Mouse (Mus musculus) embryonic facial prominence, embryonic 12.5 days (tissue): ENCODE results near the gene Map1lc3a. TPM values are rescaled to one million over a fixed set of nuclear protein-coding genes. Genes with fewer than 3 reads are reported as not detected.

Experiments used
- ATAC-seq: fragments of 200-750 bp; cut with Nextera tagmentation; 2 replicates; pipeline ENCODE4 v1.8.0; 2017; ENCODE audit not compliant: insufficient number of reproducible peaks, insufficient read depth, low FRiP score, low TSS enrichment
- H3K27ac ChIP-seq: fragments of 300-500 bp; sonication (generic); 2 replicates; pipeline ENCODE4 v1.5.1; 2016; ENCODE audit warnings: mild to moderate bottlenecking
- H3K27me3 ChIP-seq: fragments of 300-500 bp; sonication (generic); 2 replicates; pipeline ENCODE4 v1.6.1; 2016; ENCODE audit warnings: mild to moderate bottlenecking, moderate library complexity
- H3K36me3 ChIP-seq: fragments of 300-500 bp; sonication (generic); 2 replicates; pipeline ENCODE4 v1.6.1; 2016; ENCODE audit warnings: mild to moderate bottlenecking
- H3K4me1 ChIP-seq: fragments of 300-500 bp; sonication (generic); 2 replicates; pipeline ENCODE4 v1.6.1; 2016
- H3K4me2 ChIP-seq: fragments of 300-500 bp; sonication (generic); replicated peaks from 2 replicates; pipeline ENCODE4 v1.6.1; 2016; ENCODE audit warnings: mild to moderate bottlenecking, moderate library complexity
- H3K4me3 ChIP-seq: fragments of 300-500 bp; sonication (generic); 2 replicates; pipeline ENCODE4 v1.5.1; 2016; ENCODE audit warnings: mild to moderate bottlenecking
- H3K9ac ChIP-seq: fragments of 300-500 bp; sonication (generic); 2 replicates; pipeline ENCODE4 v1.6.1; 2016; ENCODE audit warnings: mild to moderate bottlenecking, moderate library complexity
- H3K9me3 ChIP-seq: fragments of 300-500 bp; sonication (generic); 2 replicates; pipeline ENCODE4 v1.6.1; 2016; ENCODE audit warnings: mild to moderate bottlenecking, moderate library complexity
- WGBS: fragments of 180-500 bp; shearing (Covaris S2); methylation state at CpG from one replicate; pipeline ENCODE4 v1.1.7; 2016; 5-methylcytosine and 5-hydroxymethylcytosine counted together
- polyA plus RNA-seq: library from polyadenylated mRNA; unstranded; fragments of >200 nt; fragmentation: Nextera tagmentation; extraction: Ambion mirVana; gene quantifications from 2 replicates; pipeline ENCODE4 v1.2.1, GENCODE M21; 2016

Map1lc3a gene
- 232 and 241 TPM in 2 replicates for polyA plus RNA-seq

DNA sequence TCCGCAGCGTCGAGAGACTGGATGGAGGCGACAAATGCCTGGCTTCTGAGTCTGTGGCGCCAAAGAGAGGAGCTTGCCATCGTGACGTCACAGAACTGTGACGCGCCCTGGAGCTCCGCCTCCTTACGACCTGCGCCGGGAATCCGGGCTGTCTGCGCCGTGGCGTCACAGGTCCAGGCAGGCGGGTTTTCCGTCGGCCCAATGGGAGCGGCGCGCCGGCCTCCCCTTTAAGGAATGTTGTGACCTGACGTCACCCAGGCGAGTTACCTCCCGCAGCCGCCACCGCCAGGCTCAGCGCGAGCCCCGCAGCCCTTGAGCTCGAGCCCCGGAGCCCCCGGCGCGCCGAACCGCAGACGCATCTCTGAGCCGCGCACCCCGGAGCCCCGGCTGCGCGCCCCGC, at the start of gene Map1lc3a:
TSS of gene Map1lc3a (plus strand) at position 103 of the 400 bp plus-strand sequence.
- Histone ChIP-seq H3K4me3 (peak within 1 kb of the TSS; percentile 93), H3K27ac (peak within 1 kb of the TSS; percentile 82), H3K4me1 (0 out of 2 replicates have a peak, but pooled peaks cover 3% of the 10 kb centered on the region), H3K36me3 (peaks cover 5% of the 10 kb centered on the region; the same call in 1 of the 2 replicates), H3K9ac (peak within 1 kb of the TSS; percentile 86), H3K4me2 (peak within 1 kb of the TSS; percentile 80), H3K9me3 (no peaks in the 10 kb centered on the region), H3K27me3 (no peaks in the 10 kb centered on the region)
- WGBS = 2% methylated on average over 47 of the region's 47 CpGs
- peak; percentile 86 for ATAC-seq

DNA sequence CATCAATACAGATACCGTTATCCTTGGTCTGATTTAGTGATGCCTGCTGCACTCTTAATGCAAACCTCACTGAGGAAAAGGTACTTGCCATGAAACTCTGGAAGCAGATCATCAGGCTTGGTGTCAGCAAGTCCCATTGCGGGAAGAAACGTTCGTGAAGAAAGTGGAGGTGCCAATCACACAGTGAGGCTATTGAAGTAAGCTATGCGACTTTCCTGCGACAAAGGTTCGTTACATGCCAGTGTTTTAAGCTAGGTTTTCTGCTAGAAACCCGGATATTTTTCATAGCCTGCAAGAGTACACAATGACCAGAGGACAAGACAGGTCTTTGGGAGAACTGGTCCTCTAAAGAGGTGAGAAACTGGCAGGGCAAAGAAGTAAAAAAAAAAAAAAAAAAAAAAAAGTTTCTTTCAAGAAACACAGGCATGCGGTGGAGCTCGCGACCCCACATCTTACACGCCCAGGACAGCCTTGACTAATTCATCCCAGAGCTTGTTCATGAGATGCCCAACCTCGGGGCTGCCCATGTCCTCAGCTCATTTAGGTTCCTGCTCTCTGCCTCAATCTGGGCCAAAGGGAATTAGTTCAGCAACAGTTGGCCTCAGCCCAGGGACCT, 40.2 kb upstream of the Map1lc3a start:
- H3K4me1 ChIP-seq = peaks cover 13% of the 10 kb centered on the region
- peak overlapping the region; percentile 86 for H3K9ac ChIP-seq
- WGBS = 4% methylated on average over 13 of the region's 13 CpGs
- no peaks in the 10 kb centered on the region for H3K9me3 ChIP-seq
- peak overlapping the region; percentile 90 for H3K4me3 ChIP-seq
- H3K27ac ChIP-seq = peak overlapping the region; percentile 87
- H3K27me3 ChIP-seq = no peaks in the 10 kb centered on the region
- peak; percentile 91 for ATAC-seq
- peaks cover 2% of the 10 kb centered on the region for H3K36me3 ChIP-seq
- peak overlapping the region; percentile 94 for H3K4me2 ChIP-seq

DNA sequence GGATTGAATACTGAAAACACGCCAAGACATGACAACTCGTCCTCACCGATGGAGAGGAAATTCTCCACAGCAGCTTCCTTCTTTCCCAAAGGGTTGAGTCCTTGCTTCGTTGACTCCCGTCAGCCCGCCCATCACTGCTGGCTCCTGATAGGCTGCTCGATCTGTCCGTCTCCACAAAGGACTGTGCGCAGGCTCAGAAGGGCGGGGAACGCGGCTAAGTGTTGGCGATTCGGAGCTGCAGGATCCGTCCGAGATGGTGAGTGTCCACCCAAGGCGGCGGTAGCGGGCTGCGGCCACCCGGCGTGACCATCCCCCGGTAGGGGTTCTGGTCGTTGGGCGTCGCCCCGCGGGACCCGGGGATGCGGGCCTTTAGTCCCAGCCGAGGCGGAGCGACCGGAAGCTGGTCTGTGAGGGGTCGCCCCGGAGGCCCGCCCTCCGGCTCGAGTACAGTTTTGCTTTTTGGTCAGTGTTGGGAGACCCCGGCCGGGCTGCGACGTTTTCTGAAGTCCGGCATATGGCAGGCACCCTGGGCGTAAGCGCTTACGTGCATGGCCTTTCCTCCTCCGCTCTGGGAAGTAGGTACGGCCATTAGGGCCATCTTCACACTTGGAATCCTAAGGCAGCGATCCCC, 39.6 kb upstream of the Map1lc3a start, which contains the start of gene Dynlrb1:
TSS of gene Dynlrb1 (plus strand) at position 172 of the 631 bp plus-strand sequence.
- ATAC-seq = peak; percentile 96
- Histone ChIP-seq H3K27me3 (no peaks in the 10 kb centered on the region), H3K4me3 (peak within 1 kb of the TSS; percentile 90), H3K9me3 (no peaks in the 10 kb centered on the region), H3K4me1 (peaks cover 13% of the 10 kb centered on the region), H3K36me3 (peaks cover 8% of the 10 kb centered on the region), H3K9ac (peak within 1 kb of the TSS; percentile 86), H3K4me2 (peak within 1 kb of the TSS; percentile 94), H3K27ac (peak within 1 kb of the TSS; percentile 87)
- WGBS = under 1% methylated on average over 50 of the region's 50 CpGs

DNA sequence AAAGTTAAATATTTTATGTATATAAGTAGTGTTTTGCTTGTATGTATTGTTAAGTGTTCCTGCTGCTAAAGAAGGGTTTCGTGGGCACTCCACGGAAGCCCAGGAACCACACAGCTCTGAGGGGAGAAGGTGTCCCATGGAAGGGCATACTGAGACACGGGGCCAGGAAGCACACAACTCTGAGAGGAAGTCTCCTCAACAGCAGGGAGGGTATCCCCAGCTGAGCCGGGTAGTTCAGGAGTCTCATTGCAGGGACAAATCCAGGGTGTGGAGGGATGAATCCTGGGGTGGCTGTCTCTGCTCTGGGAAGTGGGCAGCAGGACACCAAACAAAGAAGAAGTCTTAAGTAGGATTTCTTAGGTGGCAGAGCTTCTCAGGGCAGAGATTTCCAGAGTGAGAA, 38.8 kb upstream of the Map1lc3a start:
- 15% methylated on average over 4 of the region's 4 CpGs for WGBS

DNA sequence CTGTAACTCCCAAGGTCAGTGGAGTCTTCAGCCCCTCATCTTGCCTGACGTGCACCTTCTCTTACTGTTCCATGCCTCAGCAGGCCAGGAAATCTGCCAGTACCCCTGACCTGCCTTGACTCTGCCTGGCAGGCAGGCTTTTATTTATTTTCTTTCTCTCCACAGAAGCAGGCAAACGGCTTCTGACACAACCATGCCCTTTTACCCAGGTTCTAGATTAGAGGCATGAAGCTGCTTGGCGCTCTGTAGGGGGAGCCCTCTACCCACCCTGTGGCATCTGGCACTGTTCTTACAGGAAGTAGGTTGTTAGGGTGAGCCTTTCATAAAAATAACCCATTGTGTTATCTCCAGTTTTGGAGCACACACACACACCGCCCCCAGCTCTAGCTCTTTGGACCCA, 35.2 kb upstream of the Map1lc3a start:
- 75% methylated on average over 4 of the region's 4 CpGs for WGBS
- Histone ChIP-seq H3K4me1 (peaks cover 13% of the 10 kb centered on the region), H3K27me3 (no peaks in the 10 kb centered on the region), H3K36me3 (peaks cover 44% of the 10 kb centered on the region), H3K9ac (no peak overlapping the region), H3K4me2 (no peak overlapping the region), H3K9me3 (no peaks in the 10 kb centered on the region), H3K27ac (no peak overlapping the region), H3K4me3 (no peak overlapping the region)
- no peak for ATAC-seq

More for the DNA sequence above, 38.8 kb upstream of the Map1lc3a start:
- no peaks in the 10 kb centered on the region for H3K27me3 ChIP-seq
- H3K36me3 ChIP-seq = peaks cover 8% of the 10 kb centered on the region
- peak overlapping the region; percentile 86 for H3K9ac ChIP-seq
- peaks cover 13% of the 10 kb centered on the region for H3K4me1 ChIP-seq
- H3K27ac ChIP-seq = no peak overlapping the region
- no peaks in the 10 kb centered on the region for H3K9me3 ChIP-seq
- H3K4me3 ChIP-seq = peak overlapping the region; percentile 90
- no peak for ATAC-seq
- peak overlapping the region; percentile 94 for H3K4me2 ChIP-seq

DNA sequence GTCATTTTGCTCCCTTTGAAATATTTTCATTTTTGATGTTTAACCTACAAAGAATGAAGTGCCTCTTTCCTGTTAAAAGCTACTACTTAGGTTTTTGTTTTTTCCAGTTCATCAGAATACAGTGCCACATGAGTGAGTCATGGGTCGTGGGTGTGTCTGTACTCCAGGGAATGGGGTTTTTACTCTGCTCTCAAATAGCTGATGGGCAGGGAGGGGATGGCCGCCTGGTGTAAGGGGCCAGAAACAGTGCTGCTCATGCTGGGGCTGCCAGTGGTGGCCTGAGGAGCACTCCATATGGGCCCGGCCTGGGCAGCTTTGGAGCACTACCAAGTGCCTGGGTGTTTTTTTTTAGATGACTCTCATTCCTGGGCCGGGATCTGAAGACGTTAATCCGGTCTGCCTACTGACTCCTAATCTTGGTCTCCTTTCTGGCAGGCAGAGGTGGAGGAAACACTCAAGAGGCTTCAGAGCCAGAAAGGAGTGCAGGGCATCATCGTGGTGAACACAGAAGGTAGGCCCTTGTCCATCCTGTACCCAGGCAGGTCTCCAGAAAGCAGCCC, 33.7 kb upstream of the Map1lc3a start:
- Histone ChIP-seq H3K9me3 (no peaks in the 10 kb centered on the region), H3K4me1 (peaks cover 11% of the 10 kb centered on the region), H3K36me3 (peaks cover 57% of the 10 kb centered on the region), H3K27me3 (no peaks in the 10 kb centered on the region), H3K27ac (no peak overlapping the region), H3K9ac (no peak overlapping the region), H3K4me3 (no peak overlapping the region), H3K4me2 (no peak overlapping the region)
- no peak for ATAC-seq
- 87% methylated on average over 7 of the region's 7 CpGs for WGBS

DNA sequence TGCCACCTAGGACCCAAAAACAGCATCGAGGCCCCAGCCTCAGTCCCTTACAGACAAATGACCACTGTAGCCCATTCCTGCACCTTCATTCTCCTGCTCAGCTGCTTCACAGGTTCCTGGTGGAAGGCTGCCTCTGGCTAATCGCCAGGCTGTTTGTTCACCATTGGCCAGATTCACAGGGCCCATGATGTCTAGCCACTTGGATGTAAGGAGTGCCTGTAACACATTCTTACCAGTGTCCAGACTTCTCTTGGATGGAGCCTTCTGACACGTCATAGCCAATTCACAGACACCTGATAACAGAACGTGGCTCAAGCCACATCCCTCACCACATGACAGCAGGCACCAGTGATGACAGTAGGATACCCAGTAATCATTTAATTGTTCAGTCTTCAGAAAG, 29.9 kb upstream of the Map1lc3a start:
- H3K27ac ChIP-seq = no peak overlapping the region
- peaks cover 89% of the 10 kb centered on the region for H3K36me3 ChIP-seq
- no peak for ATAC-seq
- H3K9ac ChIP-seq = no peak overlapping the region
- H3K4me2 ChIP-seq = no peak overlapping the region
- no peaks in the 10 kb centered on the region for H3K9me3 ChIP-seq
- H3K27me3 ChIP-seq = no peaks in the 10 kb centered on the region
- no peak overlapping the region for H3K4me3 ChIP-seq
- no peaks in the 10 kb centered on the region for H3K4me1 ChIP-seq
- WGBS = 93% methylated on average over 4 of the region's 4 CpGs

DNA sequence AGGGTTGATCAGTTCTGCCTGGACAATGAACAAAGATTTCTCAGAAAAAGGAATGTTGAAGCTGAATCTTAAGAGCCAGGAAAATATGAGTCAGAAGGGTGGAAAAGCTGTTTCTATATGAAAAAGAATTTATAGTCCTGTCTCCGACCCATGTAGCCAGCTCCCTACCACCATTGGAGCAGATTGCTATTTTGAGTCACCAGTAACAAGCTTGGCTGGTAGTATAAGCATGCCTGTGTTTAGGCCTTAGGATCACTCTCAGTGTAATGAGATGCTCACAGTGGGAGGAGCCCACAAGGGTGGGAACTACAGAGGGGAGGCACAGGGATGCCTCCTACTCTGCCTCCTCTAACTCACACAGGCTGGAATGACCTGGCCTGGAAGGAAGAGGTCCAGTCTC, 27.9 kb upstream of the Map1lc3a start:
- no peaks in the 10 kb centered on the region for H3K4me1 ChIP-seq
- no peak overlapping the region for H3K27ac ChIP-seq
- peaks cover 84% of the 10 kb centered on the region for H3K36me3 ChIP-seq
- H3K27me3 ChIP-seq = no peaks in the 10 kb centered on the region
- no peak for ATAC-seq
- no peak overlapping the region for H3K4me2 ChIP-seq
- H3K4me3 ChIP-seq = no peak overlapping the region
- WGBS = 93% methylated on average over 1 of the region's 1 CpGs
- no peaks in the 10 kb centered on the region for H3K9me3 ChIP-seq
- H3K9ac ChIP-seq = no peak overlapping the region

DNA sequence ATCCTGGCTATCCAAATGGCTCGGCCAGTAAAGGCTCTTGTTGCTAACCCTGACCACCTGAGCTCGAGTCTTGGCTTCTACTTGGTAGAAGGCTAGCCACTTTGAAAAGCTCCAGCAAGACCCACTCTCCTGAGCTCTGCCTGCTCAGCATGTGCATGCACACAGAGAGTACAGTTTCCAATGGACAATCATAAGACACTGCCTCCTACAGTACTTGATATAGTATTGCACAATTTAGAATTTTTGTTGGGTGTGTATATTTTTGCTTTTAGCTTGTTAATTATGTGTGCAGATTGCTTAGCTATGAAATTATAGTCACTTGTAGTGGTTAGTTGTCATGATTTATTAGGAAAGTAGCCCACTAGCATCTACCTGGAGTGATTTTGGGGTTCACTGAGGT, 27.4 kb upstream of the Map1lc3a start:
- Histone ChIP-seq H3K27ac (no peak overlapping the region), H3K4me3 (no peak overlapping the region), H3K9ac (no peak overlapping the region), H3K27me3 (no peaks in the 10 kb centered on the region), H3K36me3 (peaks cover 79% of the 10 kb centered on the region), H3K9me3 (no peaks in the 10 kb centered on the region), H3K4me1 (no peaks in the 10 kb centered on the region), H3K4me2 (no peak overlapping the region)
- 86% methylated on average over 2 of the region's 2 CpGs for WGBS
- no peak for ATAC-seq

DNA sequence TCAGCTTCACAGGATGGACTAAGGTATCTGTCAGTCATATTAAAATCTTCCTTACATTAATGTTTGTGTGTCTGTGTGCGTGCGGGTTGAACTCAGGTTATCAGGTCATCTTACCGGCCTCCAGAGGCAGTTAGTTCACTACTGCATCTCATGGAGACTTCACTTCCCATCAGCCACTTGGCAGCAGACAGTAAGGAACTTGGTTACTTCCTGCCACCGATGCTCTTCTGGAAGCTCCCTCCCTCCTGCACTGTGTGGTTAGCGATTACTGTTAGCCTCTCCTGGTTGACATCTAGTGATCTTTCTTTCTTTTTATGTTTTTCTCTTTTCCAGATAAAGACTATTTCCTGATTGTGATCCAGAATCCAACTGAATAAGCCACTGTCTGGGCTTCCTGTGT, 26.5 kb upstream of the Map1lc3a start:
- no peak for ATAC-seq
- peaks cover 70% of the 10 kb centered on the region for H3K36me3 ChIP-seq

DNA sequence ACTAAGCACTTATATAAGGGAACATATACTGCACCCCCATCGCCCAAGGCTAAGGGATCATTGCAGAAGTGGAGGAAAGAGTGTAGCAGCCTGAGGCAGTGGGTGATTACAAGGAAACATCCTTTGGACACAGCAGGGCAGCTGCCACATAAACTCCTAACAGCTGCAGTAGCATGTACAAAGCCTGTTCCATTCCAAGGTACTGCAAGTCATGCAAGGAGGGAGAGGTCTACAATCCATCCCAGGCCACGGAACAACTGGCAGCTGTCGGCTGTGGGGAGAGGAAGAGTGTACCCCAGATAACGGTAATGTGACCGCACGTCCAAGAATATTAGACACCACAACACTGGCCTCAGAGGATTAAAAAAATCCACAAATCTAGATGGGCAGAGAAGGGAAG, 10.6 kb upstream of the Map1lc3a start:
- H3K4me3 ChIP-seq = no peak overlapping the region
- no peaks in the 10 kb centered on the region for H3K4me1 ChIP-seq
- no peaks in the 10 kb centered on the region for H3K36me3 ChIP-seq
- no peak overlapping the region for H3K9ac ChIP-seq
- no peak for ATAC-seq
- no peaks in the 10 kb centered on the region for H3K9me3 ChIP-seq
- no peak overlapping the region for H3K27ac ChIP-seq
- H3K27me3 ChIP-seq = no peaks in the 10 kb centered on the region
- 83% methylated on average over 6 of the region's 6 CpGs for WGBS
- no peak overlapping the region for H3K4me2 ChIP-seq

More for the DNA sequence above, 26.5 kb upstream of the Map1lc3a start:
- 92% methylated on average over 5 of the region's 5 CpGs for WGBS
- no peaks in the 10 kb centered on the region for H3K27me3 ChIP-seq
- no peak overlapping the region for H3K27ac ChIP-seq
- H3K4me3 ChIP-seq = no peak overlapping the region
- H3K4me2 ChIP-seq = no peak overlapping the region
- H3K4me1 ChIP-seq = no peaks in the 10 kb centered on the region
- H3K9ac ChIP-seq = no peak overlapping the region
- H3K9me3 ChIP-seq = no peaks in the 10 kb centered on the region

DNA sequence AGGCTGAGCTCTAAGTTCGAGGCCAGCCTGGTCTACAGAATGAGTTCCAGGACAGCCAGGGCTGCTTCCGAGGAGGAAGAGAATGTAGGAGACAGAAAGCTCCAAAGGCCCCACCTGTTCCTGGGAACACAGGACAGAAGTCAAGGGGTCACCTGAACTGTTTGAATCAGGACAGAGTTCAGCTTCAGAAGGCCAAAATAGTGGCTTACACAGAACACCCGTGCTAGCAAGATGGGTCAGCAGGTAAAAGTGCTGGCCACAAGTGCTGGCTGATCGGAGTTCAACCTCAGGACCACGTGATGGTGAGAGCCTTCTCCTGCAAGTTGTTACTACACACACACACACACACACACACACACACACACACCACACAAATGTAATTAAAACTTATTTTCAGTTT, 9.2 kb upstream of the Map1lc3a start:
- Histone ChIP-seq H3K4me2 (no peak overlapping the region), H3K36me3 (no peaks in the 10 kb centered on the region), H3K4me3 (no peak overlapping the region), H3K27ac (no peak overlapping the region), H3K27me3 (no peaks in the 10 kb centered on the region), H3K9me3 (no peaks in the 10 kb centered on the region), H3K4me1 (no peaks in the 10 kb centered on the region), H3K9ac (no peak overlapping the region)
- ATAC-seq = no peak
- WGBS = 80% methylated on average over 5 of the region's 5 CpGs
